Mouse (Mus musculus): ENCODE measurements around the gene Usp6nl. TPM values are rescaled to one million over a fixed set of nuclear protein-coding genes. Genes with fewer than 3 reads are reported as not detected.
A peak's percentile ranks its signal among the peaks of the same experiment; 100 is the strongest.

Usp6nl gene
- total and polyA plus RNA-seq, 2 experiments from 2014 or later: 6.5 to 18.3 TPM

- Histone ChIP-seq H3K4me2 (ENCODE audit: low read depth) (no peak overlapping the region), H3K4me1 (ENCODE audit: insufficient read depth) (no peaks in the 10 kb centered on the region), H3K4me3 (ENCODE audit: low read depth, low read length) (no peak overlapping the region), H3K27ac (ENCODE audit: low read depth, low read length) (no peak overlapping the region), H3K27me3 (ENCODE audit: insufficient read depth, low read length) (no peaks in the 10 kb centered on the region), H3K9me3 (ENCODE audit: low read length) (no peaks in the 10 kb centered on the region), H3K36me3 (ENCODE audit: insufficient read depth) (no peaks in the 10 kb centered on the region), H3K9ac (no peak overlapping the region)
- TF ChIP-seq CTCF (IDR thresholded peaks at IDR 0.05; ENCODE audit: low read depth): no peak
- no peak for DNase-seq
- 80% methylated on average over 11 of the region's 11 CpGs for WGBS
- ATAC-seq: no peak
Measured at GRCm38 (mm10) chr2:6293825-6294444, 28.5 kb upstream of the Usp6nl start.

GRCm38 (mm10) chr2:6294993-6295628 lies 27.4 kb upstream of the Usp6nl start:
- H3K4me3 ChIP-seq (ENCODE audit: low read depth, low read length): no peak overlapping the region
- no peaks in the 10 kb centered on the region for H3K27me3 ChIP-seq (ENCODE audit: insufficient read depth, low read length)
- no peaks in the 10 kb centered on the region for H3K36me3 ChIP-seq (ENCODE audit: insufficient read depth)
- TF ChIP-seq CTCF (IDR thresholded peaks at IDR 0.05; ENCODE audit: low read depth): no peak
- no peaks in the 10 kb centered on the region for H3K9me3 ChIP-seq (ENCODE audit: low read length)
- H3K4me2 ChIP-seq (ENCODE audit: low read depth): no peak overlapping the region
- H3K9ac ChIP-seq: no peak overlapping the region
- DNase-seq (no peak), ATAC-seq (no peak)
- WGBS: 73% methylated on average over 7 of the region's 7 CpGs
- no peak overlapping the region for H3K27ac ChIP-seq (ENCODE audit: low read depth, low read length)
- H3K4me1 ChIP-seq (ENCODE audit: insufficient read depth): no peaks in the 10 kb centered on the region

GRCm38 (mm10) chr2:6304768-6305167 lies 17.7 kb upstream of the Usp6nl start:
- Histone ChIP-seq H3K4me1 (ENCODE audit: insufficient read depth) (peaks cover 8% of the 10 kb centered on the region; the same call in 1 of the 2 replicates), H3K27me3 (ENCODE audit: insufficient read depth, low read length) (no peaks in the 10 kb centered on the region), H3K4me3 (ENCODE audit: low read depth, low read length) (no peak overlapping the region), H3K4me2 (ENCODE audit: low read depth) (no peak overlapping the region), H3K36me3 (ENCODE audit: insufficient read depth) (no peaks in the 10 kb centered on the region), H3K27ac (ENCODE audit: low read depth, low read length) (no peak overlapping the region), H3K9me3 (ENCODE audit: low read length) (no peaks in the 10 kb centered on the region), H3K9ac (no peak overlapping the region)
- no peak for DNase-seq
- no peak for ATAC-seq
- no peak for TF ChIP-seq CTCF (IDR thresholded peaks at IDR 0.05; ENCODE audit: low read depth)
- WGBS: 94% methylated on average over 4 of the region's 4 CpGs

GRCm38 (mm10) chr2:6306861-6307260 lies 15.6 kb upstream of the Usp6nl start:
- Histone ChIP-seq H3K4me1 (ENCODE audit: insufficient read depth) (peaks cover 8% of the 10 kb centered on the region; the same call in 1 of the 2 replicates), H3K4me3 (ENCODE audit: low read depth, low read length) (no peak overlapping the region), H3K9ac (no peak overlapping the region), H3K4me2 (ENCODE audit: low read depth) (no peak overlapping the region), H3K27ac (ENCODE audit: low read depth, low read length) (no peak overlapping the region), H3K9me3 (ENCODE audit: low read length) (no peaks in the 10 kb centered on the region), H3K27me3 (ENCODE audit: insufficient read depth, low read length) (no peaks in the 10 kb centered on the region), H3K36me3 (ENCODE audit: insufficient read depth) (no peaks in the 10 kb centered on the region)
- DNase-seq (peak; percentile 27), ATAC-seq (peak; percentile 62)
- TF ChIP-seq CTCF (IDR thresholded peaks at IDR 0.05; ENCODE audit: low read depth): no peak
- WGBS: 26% methylated on average over 3 of the region's 3 CpGs

GRCm38 (mm10) chr2:6309373-6309821 lies 13.1 kb upstream of the Usp6nl start:
- 79% methylated on average over 6 of the region's 6 CpGs for WGBS
- TF ChIP-seq CTCF (IDR thresholded peaks at IDR 0.05; ENCODE audit: low read depth): no peak

GRCm38 (mm10) chr2:6312764-6313163 lies 9.7 kb upstream of the Usp6nl start:
- Histone ChIP-seq H3K27me3 (ENCODE audit: insufficient read depth, low read length) (no peaks in the 10 kb centered on the region), H3K4me1 (ENCODE audit: insufficient read depth) (no peaks in the 10 kb centered on the region), H3K4me3 (ENCODE audit: low read depth, low read length) (no peak overlapping the region), H3K9me3 (ENCODE audit: low read length) (no peaks in the 10 kb centered on the region), H3K4me2 (ENCODE audit: low read depth) (no peak overlapping the region), H3K27ac (ENCODE audit: low read depth, low read length) (no peak overlapping the region), H3K9ac (no peak overlapping the region), H3K36me3 (ENCODE audit: insufficient read depth) (no peaks in the 10 kb centered on the region)
- DNase-seq: no peak
- no peak for TF ChIP-seq CTCF (IDR thresholded peaks at IDR 0.05; ENCODE audit: low read depth)
- WGBS: 91% methylated on average over 10 of the region's 10 CpGs
- ATAC-seq: no peak

More at GRCm38 (mm10) chr2:6309373-6309821, 13.1 kb upstream of the Usp6nl start:
- no peaks in the 10 kb centered on the region for H3K36me3 ChIP-seq (ENCODE audit: insufficient read depth)
- no peak overlapping the region for H3K4me3 ChIP-seq (ENCODE audit: low read depth, low read length)
- H3K4me1 ChIP-seq (ENCODE audit: insufficient read depth): peaks cover 8% of the 10 kb centered on the region; the same call in 1 of the 2 replicates
- DNase-seq (no peak), ATAC-seq (no peak)
- H3K27me3 ChIP-seq (ENCODE audit: insufficient read depth, low read length): no peaks in the 10 kb centered on the region
- H3K9me3 ChIP-seq (ENCODE audit: low read length): no peaks in the 10 kb centered on the region
- H3K9ac ChIP-seq: no peak overlapping the region
- no peak overlapping the region for H3K4me2 ChIP-seq (ENCODE audit: low read depth)
- no peak overlapping the region for H3K27ac ChIP-seq (ENCODE audit: low read depth, low read length)

DNA sequence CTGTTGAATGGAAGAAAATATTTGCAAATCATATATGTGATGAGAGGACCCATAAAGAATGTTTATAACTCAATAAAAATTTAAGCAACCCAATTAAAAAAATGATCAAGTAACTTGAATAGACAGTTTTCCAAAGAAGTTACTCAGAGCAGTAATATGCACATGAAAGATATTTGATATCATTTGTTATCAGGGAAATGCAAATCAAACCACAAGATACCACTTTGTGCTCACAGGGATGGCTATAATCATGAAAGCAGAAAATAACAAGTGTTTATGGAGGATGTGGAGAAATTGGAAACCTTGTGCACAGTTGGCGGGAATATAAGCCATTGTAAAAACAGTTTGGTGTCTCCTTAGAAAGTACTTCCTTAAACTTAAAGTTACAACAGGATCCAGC lies 8.7 kb upstream of the Usp6nl start:
- no peaks in the 10 kb centered on the region for H3K4me1 ChIP-seq (ENCODE audit: insufficient read depth)
- H3K27ac ChIP-seq (ENCODE audit: low read depth, low read length): no peak overlapping the region
- H3K27me3 ChIP-seq (ENCODE audit: insufficient read depth, low read length): no peaks in the 10 kb centered on the region
- H3K9ac ChIP-seq: no peak overlapping the region
- H3K4me3 ChIP-seq (ENCODE audit: low read depth, low read length): no peak overlapping the region
- H3K9me3 ChIP-seq (ENCODE audit: low read length): no peaks in the 10 kb centered on the region
- TF ChIP-seq CTCF (IDR thresholded peaks at IDR 0.05; ENCODE audit: low read depth): no peak
- H3K36me3 ChIP-seq (ENCODE audit: insufficient read depth): no peaks in the 10 kb centered on the region
- no peak for DNase-seq
- 93% methylated on average over 1 of the region's 1 CpGs for WGBS
- no peak for ATAC-seq
- H3K4me2 ChIP-seq (ENCODE audit: low read depth): no peak overlapping the region

Data from forebrain, postnatal 0 days (tissue).